Mouse (Mus musculus): Measurements from ENCODE around the gene Nfkb2. TPM values are rescaled to one million over a fixed set of nuclear protein-coding genes. Genes with fewer than 3 reads are reported as not detected.

Gene Nfkb2
- total and polyA plus RNA-seq, 3 experiments: 27.2 to 43.0 TPM; not detected in 1

DNA sequence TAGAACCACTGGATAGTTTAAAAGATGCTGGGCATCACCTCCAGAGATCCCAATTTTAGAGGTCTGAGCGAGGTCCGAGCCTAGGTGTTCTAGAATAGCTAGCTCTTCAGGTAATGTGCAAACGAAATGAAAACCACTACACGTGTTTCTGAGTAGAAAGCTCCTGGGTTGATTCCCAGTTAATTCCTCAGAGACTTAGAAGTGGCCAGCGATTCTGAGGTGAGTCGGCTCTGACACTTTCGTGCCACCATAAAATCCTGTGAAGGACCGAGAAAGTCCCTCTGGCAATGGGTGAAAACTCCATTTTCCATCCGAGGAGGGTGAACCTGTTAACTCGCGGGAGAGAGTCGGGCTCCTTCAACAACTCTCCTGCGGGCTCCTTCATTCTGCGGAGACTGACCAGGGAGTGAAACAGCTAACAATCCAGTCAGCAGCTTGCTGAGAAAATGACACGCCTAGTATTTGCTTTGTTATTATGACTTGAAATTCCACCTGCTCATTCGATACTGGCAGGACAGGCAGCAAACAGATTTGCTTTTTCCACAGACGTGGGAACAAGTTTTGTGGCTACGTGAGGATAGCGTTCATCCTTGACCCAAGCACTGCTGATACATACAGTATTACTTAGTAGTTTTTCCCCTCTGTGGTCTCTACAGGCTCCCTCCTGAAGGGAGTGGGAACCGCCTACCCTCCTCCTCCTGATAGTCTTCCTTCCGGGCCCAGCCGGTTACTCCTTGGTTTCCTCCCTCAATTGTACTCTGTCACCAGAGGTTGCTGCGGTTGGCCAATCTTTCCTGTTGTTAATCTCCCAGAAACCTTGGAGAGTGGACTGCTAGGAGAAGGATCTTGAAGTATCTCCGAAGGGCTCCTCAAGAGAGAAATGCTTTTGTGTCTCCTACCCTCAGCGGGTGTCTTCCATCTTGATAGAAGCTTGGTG is 53.5 kb downstream of the Nfkb2 start (continued):
- TF ChIP-seq HCFC1 (IDR thresholded peaks at IDR 0.05; ENCODE audit: low read depth, low read length) (peak; percentile 70), ZMIZ1 (IDR thresholded peaks at IDR 0.05; ENCODE audit: low read depth, low read length) (0 out of 2 replicates have a peak, but pooled peaks have one; percentile 53), ZC3H11A (IDR thresholded peaks at IDR 0.05; ENCODE audit: low read depth, low read length) (no peak), CTCF (IDR thresholded peaks at IDR 0.05 in 2 of 3, conservative IDR thresholded peaks at IDR 0.05 in 1 of 3; ENCODE audit: control insufficient read depth in 1 of 3, insufficient read depth in 1 of 3, low read depth in 2 of 3, low read length in 3 of 3, poor library complexity in 1 of 3, severe bottlenecking in 1 of 3) (no peak), E2F4 (IDR thresholded peaks at IDR 0.05; ENCODE audit: borderline replicate concordance, low read depth, low read length) (no peak)

DNA sequence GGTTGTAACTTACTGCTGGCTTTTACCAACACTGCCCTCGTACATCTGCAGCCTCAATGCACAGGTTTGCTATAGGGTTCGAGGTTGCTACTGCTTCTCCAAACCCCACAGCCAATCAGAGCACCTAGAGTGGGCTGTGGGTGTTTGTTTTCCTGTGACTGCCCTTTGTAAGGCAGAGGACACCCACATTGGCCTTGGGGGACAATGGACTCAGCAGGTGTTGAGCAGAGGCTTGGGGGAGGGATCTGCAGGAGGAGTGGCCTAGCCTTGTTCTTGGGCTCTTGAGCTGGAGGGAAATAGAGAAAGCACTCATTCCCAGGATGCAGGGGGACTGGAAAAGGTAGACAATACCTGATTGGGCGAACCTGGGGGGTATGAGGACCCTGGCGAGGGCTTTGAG is 54.3 kb downstream of the Nfkb2 start:
- Histone ChIP-seq H3K27ac (ENCODE audit: control insufficient read depth, low read depth, low read length) (peak overlapping the region; percentile 77), H3K36me3 (ENCODE audit: control insufficient read depth in 1 of 2, insufficient read depth in 2 of 2, low read length in 2 of 2) (peaks cover 0 to 8% of the 10 kb centered on the region in 2 experiments; a peak in 2 of 4 replicates), H3K4me3 (ENCODE audit: control insufficient read depth in 1 of 2, insufficient read depth in 1 of 2, low read depth in 2 of 2, low read length in 2 of 2) (peak overlapping the region; percentile 45 to 78), H3K9me3 (replicated peaks; ENCODE audit: insufficient read depth, low read length) (no peaks in the 10 kb centered on the region), H3K79me2 (ENCODE audit: control insufficient read depth, insufficient read depth, low read length, poor library complexity) (no peaks in the 10 kb centered on the region), H3K9ac (ENCODE audit: control insufficient read depth, low read depth, low read length, poor library complexity, severe bottlenecking) (peak overlapping the region; percentile 65), H3K27me3 (ENCODE audit: control insufficient read depth in 1 of 2, insufficient read depth in 2 of 2, low read length in 2 of 2) (no peaks in the 10 kb centered on the region), H3K4me1 (ENCODE audit: control insufficient read depth in 1 of 2, insufficient read depth in 2 of 2, low read length in 2 of 2) (peaks cover 6 to 13% of the 10 kb centered on the region in 2 experiments; a peak in 3 of 4 replicates)
- peak; percentile 39 for DNase-seq (ENCODE audit: low read depth, low spot score)
- TF ChIP-seq CTCF (IDR thresholded peaks at IDR 0.05 in 2 of 3, conservative IDR thresholded peaks at IDR 0.05 in 1 of 3; ENCODE audit: control insufficient read depth in 1 of 3, insufficient read depth in 1 of 3, low read depth in 2 of 3, low read length in 3 of 3, poor library complexity in 1 of 3, severe bottlenecking in 1 of 3) (no peak), UBTF (IDR thresholded peaks at IDR 0.05; ENCODE audit: borderline replicate concordance, insufficient read depth, low read depth, low read length) (no peak), ZMIZ1 (IDR thresholded peaks at IDR 0.05; ENCODE audit: low read depth, low read length) (0 out of 2 replicates have a peak, but pooled peaks have one; percentile 6), CHD1 (IDR thresholded peaks at IDR 0.05; ENCODE audit: low read depth, low read length) (no peak), USF1 (IDR thresholded peaks at IDR 0.05; ENCODE audit: low read depth, low read length) (no peak), TBP (IDR thresholded peaks at IDR 0.05; ENCODE audit: low read depth, low read length) (no peak), GATA1 (IDR thresholded peaks at IDR 0.05; ENCODE audit: low read depth, low read length) (no peak)

Other genes starting within 250 kb of the Nfkb2 start
- 276 and 294 TPM in 2 replicates for gene Nolc1, start 228.5 kb upstream of the Nfkb2 start, total RNA-seq (2012; rRNA removed)
- gene Nolc1, start 228.5 kb upstream of the Nfkb2 start, polyA plus RNA-seq (2012; ENCODE audit: insufficient read depth in 1 of 2, insufficient read length in 2 of 2, low read depth in 1 of 2, low replicate concordance in 2 of 2, missing spikeins in 1 of 2): 100 to 1,000 TPM; 213 to 753 TPM
- 1.2 and 1.4 TPM in 2 replicates for gene Elovl3, start 172.4 kb upstream of the Nfkb2 start, total RNA-seq (2012; rRNA removed)
- gene Elovl3, start 172.4 kb upstream of the Nfkb2 start, polyA plus RNA-seq (2012; ENCODE audit: insufficient read depth in 1 of 2, insufficient read length in 2 of 2, low read depth in 1 of 2, low replicate concordance in 2 of 2, missing spikeins in 1 of 2): 1 to 10 TPM in 1 of 2 experiments, not detected in 1; 2.3 TPM
- 0.08 and 0.10 TPM in 2 replicates for gene Pitx3, start 156.0 kb upstream of the Nfkb2 start, total RNA-seq (2012; rRNA removed)
- under 1 TPM in 1 of 2 experiments, not detected in 1; 0.28 TPM for gene Pitx3, start 156.0 kb upstream of the Nfkb2 start, polyA plus RNA-seq (2012; ENCODE audit: insufficient read depth in 1 of 2, insufficient read length in 2 of 2, low read depth in 1 of 2, low replicate concordance in 2 of 2, missing spikeins in 1 of 2)
- gene Gbf1, start 151.8 kb upstream of the Nfkb2 start, total RNA-seq (2012; rRNA removed): 20.1 and 23.7 TPM in 2 replicates
- 100 to 1,000 TPM in 1 of 2 experiments, 10 to 100 TPM in 1; 54.1 to 400 TPM for gene Gbf1, start 151.8 kb upstream of the Nfkb2 start, polyA plus RNA-seq (2012; ENCODE audit: insufficient read depth in 1 of 2, insufficient read length in 2 of 2, low read depth in 1 of 2, low replicate concordance in 2 of 2, missing spikeins in 1 of 2)
- gene Psd, start 22.8 kb downstream of the Nfkb2 start, total RNA-seq (2012; rRNA removed): 1.9 and 4.5 TPM in 2 replicates
- gene Psd, start 22.8 kb downstream of the Nfkb2 start, polyA plus RNA-seq (2012; ENCODE audit: insufficient read depth in 1 of 2, insufficient read length in 2 of 2, low read depth in 1 of 2, low replicate concordance in 2 of 2, missing spikeins in 1 of 2): 10 to 100 TPM in 1 of 2 experiments, not detected in 1; 17.2 TPM
- 12.1 and 12.7 TPM in 2 replicates for gene Fbxl15, start 23.9 kb downstream of the Nfkb2 start, total RNA-seq (2012; rRNA removed)
- 10 to 100 TPM in 1 of 2 experiments, not detected in 1; 13.2 TPM for gene Fbxl15, start 23.9 kb downstream of the Nfkb2 start, polyA plus RNA-seq (2012; ENCODE audit: insufficient read depth in 1 of 2, insufficient read length in 2 of 2, low read depth in 1 of 2, low replicate concordance in 2 of 2, missing spikeins in 1 of 2)
- gene Cuedc2, start 34.4 kb downstream of the Nfkb2 start, total RNA-seq (2012; rRNA removed): 270 and 302 TPM in 2 replicates
- gene Cuedc2, start 34.4 kb downstream of the Nfkb2 start, polyA plus RNA-seq (2012; ENCODE audit: insufficient read depth in 1 of 2, insufficient read length in 2 of 2, low read depth in 1 of 2, low replicate concordance in 2 of 2, missing spikeins in 1 of 2): 100 to 1,000 TPM; 251 to 297 TPM
- 4.7 and 5.5 TPM in 2 replicates for gene Mfsd13a, start 36.8 kb downstream of the Nfkb2 start, total RNA-seq (2012; rRNA removed)
- 10 to 100 TPM in 1 of 2 experiments, not detected in 1; 45.9 TPM for gene Mfsd13a, start 36.8 kb downstream of the Nfkb2 start, polyA plus RNA-seq (2012; ENCODE audit: insufficient read depth in 1 of 2, insufficient read length in 2 of 2, low read depth in 1 of 2, low replicate concordance in 2 of 2, missing spikeins in 1 of 2)
- gene 2310034G01Rik, start 46.0 kb downstream of the Nfkb2 start, total RNA-seq (2012; rRNA removed): 0.50 and 0.78 TPM in 2 replicates
- under 1 TPM in 1 of 2 experiments, not detected in 1; 0.95 TPM for gene 2310034G01Rik, start 46.0 kb downstream of the Nfkb2 start, polyA plus RNA-seq (2012; ENCODE audit: insufficient read depth in 1 of 2, insufficient read length in 2 of 2, low read depth in 1 of 2, low replicate concordance in 2 of 2, missing spikeins in 1 of 2)
- gene Actr1a, start 91.4 kb downstream of the Nfkb2 start, total RNA-seq (2012; rRNA removed): 140 TPM in 2 replicates
- gene Actr1a, start 91.4 kb downstream of the Nfkb2 start, polyA plus RNA-seq (2012; ENCODE audit: insufficient read depth in 1 of 2, insufficient read length in 2 of 2, low read depth in 1 of 2, low replicate concordance in 2 of 2, missing spikeins in 1 of 2): 100 to 1,000 TPM; 193 to 530 TPM
- 11.4 and 13.7 TPM in 2 replicates for gene Sufu, start 92.6 kb downstream of the Nfkb2 start, total RNA-seq (2012; rRNA removed)
- 10 to 100 TPM in 1 of 2 experiments, not detected in 1; 42.5 TPM for gene Sufu, start 92.6 kb downstream of the Nfkb2 start, polyA plus RNA-seq (2012; ENCODE audit: insufficient read depth in 1 of 2, insufficient read length in 2 of 2, low read depth in 1 of 2, low replicate concordance in 2 of 2, missing spikeins in 1 of 2)
- gene Trim8, start 197.4 kb downstream of the Nfkb2 start, total RNA-seq (2012; rRNA removed): 19.1 and 21.2 TPM in 2 replicates
- gene Trim8, start 197.4 kb downstream of the Nfkb2 start, polyA plus RNA-seq (2012; ENCODE audit: insufficient read depth in 1 of 2, insufficient read length in 2 of 2, low read depth in 1 of 2, low replicate concordance in 2 of 2, missing spikeins in 1 of 2): 10 to 100 TPM in 1 of 2 experiments, not detected in 1; 57.2 TPM

All from MEL (cell line).